Mouse (Mus musculus): ENCODE data around the gene Ppp1r2. TPM values are rescaled to one million over a fixed set of nuclear protein-coding genes. Genes with fewer than 3 reads are reported as not detected.
"Not testable (repeated sequence)": the region's sequence is repeated elsewhere in the genome, so short reads cannot be mapped to it uniquely, and the experiment has no call there.

Gene Ppp1r2
- polyA plus RNA-seq (2012; fragmentation: generic; extraction: Trizol), result 35.7 TPM

- TF ChIP-seq POLR2A (IDR thresholded peaks at IDR 0.05; ENCODE audit: insufficient read length, low read depth) (peak; percentile 89), MYOG (IDR thresholded peaks at IDR 0.05; ENCODE audit: control insufficient read depth in 1 of 3, insufficient read depth in 1 of 3, insufficient read length in 2 of 3, low read depth in 2 of 3) (no peak), MAX (IDR thresholded peaks at IDR 0.05; ENCODE audit: low read depth) (no peak), E2F4 (IDR thresholded peaks at IDR 0.05; ENCODE audit: insufficient read depth) (peak; percentile 22), REST (IDR thresholded peaks at IDR 0.05; ENCODE audit: insufficient read depth, insufficient read length) (no peak), TCF3 (IDR thresholded peaks at IDR 0.05; ENCODE audit: insufficient read length, low read depth) (no peak), CEBPB (IDR thresholded peaks at IDR 0.05; ENCODE audit: insufficient read depth, poor library complexity, severe bottlenecking) (no peak), POLR2AphosphoS2 (IDR thresholded peaks at IDR 0.05; ENCODE audit: insufficient read length, low read depth) (peak; percentile 73)
- peak within 1 kb of the TSS; percentile 89 for H3K4me2 ChIP-seq (ENCODE audit: low read depth)
- H3K79me2 ChIP-seq (ENCODE audit: control insufficient read depth, insufficient read depth), result peaks cover 48% of the 10 kb centered on the region
- H3K27me3 ChIP-seq (ENCODE audit: control insufficient read depth, insufficient read depth, insufficient read length), result no peaks in the 10 kb centered on the region
- peak within 1 kb of the TSS; percentile 66 for H3K4me3 ChIP-seq
- H3K36me3 ChIP-seq (ENCODE audit: control insufficient read depth, insufficient read depth), result no peaks in the 10 kb centered on the region
- peak within 1 kb of the TSS; percentile 23 for H3ac ChIP-seq (ENCODE audit: control insufficient read depth, insufficient read length)
Observed at GRCm38 (mm10) chr16:31274674-31275460, at the start of gene Ppp1r2. Gene Ppp1r2, minus strand, starts transcription at chr16:31275277.

DNA sequence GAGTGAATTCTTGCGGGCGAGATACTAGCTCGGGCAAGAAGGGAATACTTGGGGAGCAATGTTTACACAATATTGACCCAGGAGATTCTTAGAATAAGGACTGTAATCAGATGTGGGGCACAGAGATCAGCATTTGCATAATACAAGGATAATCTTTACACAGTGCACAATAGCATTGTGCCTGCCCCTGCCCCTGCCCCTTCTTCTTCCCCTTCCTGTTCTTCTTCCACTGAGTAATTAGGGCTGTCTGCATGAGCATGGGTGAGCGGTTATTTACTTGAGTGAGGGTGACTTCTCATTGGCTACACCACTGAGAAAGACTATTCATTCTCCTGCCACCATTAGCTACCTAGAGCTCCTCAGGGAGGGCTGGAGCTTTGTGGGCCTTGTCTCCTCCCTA, 46.4 kb upstream of the Ppp1r2 start:
- no peaks in the 10 kb centered on the region for H3K79me2 ChIP-seq (ENCODE audit: control insufficient read depth, insufficient read depth)

DNA sequence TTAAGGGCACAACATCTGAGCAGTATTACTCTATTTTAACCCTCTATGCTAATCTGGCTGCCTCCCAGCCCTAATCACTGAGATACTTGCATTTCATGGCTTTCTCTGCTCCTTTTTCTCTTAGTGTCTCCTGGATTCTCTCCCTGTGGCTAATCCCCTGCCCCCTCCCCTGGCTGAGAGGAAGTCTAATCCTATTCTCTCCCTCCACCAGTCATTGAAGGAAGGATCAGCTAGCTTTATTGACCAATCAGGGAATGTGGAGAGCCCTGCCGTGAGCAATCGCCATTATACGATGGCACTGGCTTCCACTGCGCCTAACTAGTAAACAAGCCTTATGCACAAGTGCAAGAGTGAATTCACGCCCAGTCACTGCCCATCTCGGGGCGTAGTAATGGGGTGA, 45.9 kb upstream of the Ppp1r2 start:
- H3K4me2 ChIP-seq (ENCODE audit: low read depth), result no peak overlapping the region
- H3K79me2 ChIP-seq (ENCODE audit: control insufficient read depth, insufficient read depth), result no peaks in the 10 kb centered on the region
- no peak overlapping the region for H3ac ChIP-seq (ENCODE audit: control insufficient read depth, insufficient read length)
- no peak overlapping the region for H3K4me3 ChIP-seq
- H3K27me3 ChIP-seq (ENCODE audit: control insufficient read depth, insufficient read depth, insufficient read length), result no peaks in the 10 kb centered on the region
- H3K36me3 ChIP-seq (ENCODE audit: control insufficient read depth, insufficient read depth), result no peaks in the 10 kb centered on the region
- TF ChIP-seq MYOG (IDR thresholded peaks at IDR 0.05; ENCODE audit: control insufficient read depth in 1 of 3, insufficient read depth in 1 of 3, insufficient read length in 2 of 3, low read depth in 2 of 3), result no peak
- no peak for TF ChIP-seq TCF3 (IDR thresholded peaks at IDR 0.05; ENCODE audit: insufficient read length, low read depth)
- no peak for TF ChIP-seq USF1 (IDR thresholded peaks at IDR 0.05; ENCODE audit: low read depth)
- TF ChIP-seq SRF (IDR thresholded peaks at IDR 0.05; ENCODE audit: control insufficient read depth, insufficient read length, low read depth), result no peak
- no peak for TF ChIP-seq REST (IDR thresholded peaks at IDR 0.05; ENCODE audit: insufficient read depth, insufficient read length)
- no peak for TF ChIP-seq TCF12 (IDR thresholded peaks at IDR 0.05; ENCODE audit: insufficient read depth, poor library complexity, severe bottlenecking)
- no peak for TF ChIP-seq MAX (IDR thresholded peaks at IDR 0.05; ENCODE audit: low read depth)
- TF ChIP-seq MYOD1 (IDR thresholded peaks at IDR 0.05; ENCODE audit: control insufficient read depth in 1 of 3, insufficient read length in 2 of 3, low read depth in 2 of 3), result no peak
- TF ChIP-seq POLR2AphosphoS2 (IDR thresholded peaks at IDR 0.05; ENCODE audit: insufficient read length, low read depth), result no peak
- TF ChIP-seq CEBPB (IDR thresholded peaks at IDR 0.05; ENCODE audit: insufficient read depth, poor library complexity, severe bottlenecking), result no peak
- TF ChIP-seq POLR2A (IDR thresholded peaks at IDR 0.05; ENCODE audit: insufficient read length, low read depth), result no peak
- no peak for TF ChIP-seq E2F4 (IDR thresholded peaks at IDR 0.05; ENCODE audit: insufficient read depth)

More for the DNA sequence above, 46.4 kb upstream of the Ppp1r2 start:
- Histone ChIP-seq H3ac (ENCODE audit: control insufficient read depth, insufficient read length) (no peak overlapping the region), H3K4me3 (no peak overlapping the region), H3K4me2 (ENCODE audit: low read depth) (no peak overlapping the region), H3K27me3 (ENCODE audit: control insufficient read depth, insufficient read depth, insufficient read length) (no peaks in the 10 kb centered on the region), H3K36me3 (ENCODE audit: control insufficient read depth, insufficient read depth) (no peaks in the 10 kb centered on the region)
- TF ChIP-seq MAX (IDR thresholded peaks at IDR 0.05; ENCODE audit: low read depth), result no peak
- no peak for TF ChIP-seq MYOG (IDR thresholded peaks at IDR 0.05; ENCODE audit: control insufficient read depth in 1 of 3, insufficient read depth in 1 of 3, insufficient read length in 2 of 3, low read depth in 2 of 3)
- no peak for TF ChIP-seq SRF (IDR thresholded peaks at IDR 0.05; ENCODE audit: control insufficient read depth, insufficient read length, low read depth)
- no peak for TF ChIP-seq TCF12 (IDR thresholded peaks at IDR 0.05; ENCODE audit: insufficient read depth, poor library complexity, severe bottlenecking)
- TF ChIP-seq POLR2A (IDR thresholded peaks at IDR 0.05; ENCODE audit: insufficient read length, low read depth), result no peak
- no peak for TF ChIP-seq USF1 (IDR thresholded peaks at IDR 0.05; ENCODE audit: low read depth)
- no peak for TF ChIP-seq TCF3 (IDR thresholded peaks at IDR 0.05; ENCODE audit: insufficient read length, low read depth)
- TF ChIP-seq REST (IDR thresholded peaks at IDR 0.05; ENCODE audit: insufficient read depth, insufficient read length), result no peak
- no peak for TF ChIP-seq MYOD1 (IDR thresholded peaks at IDR 0.05; ENCODE audit: control insufficient read depth in 1 of 3, insufficient read length in 2 of 3, low read depth in 2 of 3)
- TF ChIP-seq POLR2AphosphoS2 (IDR thresholded peaks at IDR 0.05; ENCODE audit: insufficient read length, low read depth), result no peak
- no peak for TF ChIP-seq E2F4 (IDR thresholded peaks at IDR 0.05; ENCODE audit: insufficient read depth)
- TF ChIP-seq CEBPB (IDR thresholded peaks at IDR 0.05; ENCODE audit: insufficient read depth, poor library complexity, severe bottlenecking), result no peak

GRCm38 (mm10) chr16:31319723-31320122, 44.6 kb upstream of the Ppp1r2 start:
- not testable (repeated sequence) for H3K4me3 ChIP-seq; H3K27me3 ChIP-seq (ENCODE audit: control insufficient read depth, insufficient read depth, insufficient read length); H3K4me2 ChIP-seq (ENCODE audit: low read depth); H3K79me2 ChIP-seq (ENCODE audit: control insufficient read depth, insufficient read depth); H3ac ChIP-seq (ENCODE audit: control insufficient read depth, insufficient read length); H3K36me3 ChIP-seq (ENCODE audit: control insufficient read depth, insufficient read depth)

DNA sequence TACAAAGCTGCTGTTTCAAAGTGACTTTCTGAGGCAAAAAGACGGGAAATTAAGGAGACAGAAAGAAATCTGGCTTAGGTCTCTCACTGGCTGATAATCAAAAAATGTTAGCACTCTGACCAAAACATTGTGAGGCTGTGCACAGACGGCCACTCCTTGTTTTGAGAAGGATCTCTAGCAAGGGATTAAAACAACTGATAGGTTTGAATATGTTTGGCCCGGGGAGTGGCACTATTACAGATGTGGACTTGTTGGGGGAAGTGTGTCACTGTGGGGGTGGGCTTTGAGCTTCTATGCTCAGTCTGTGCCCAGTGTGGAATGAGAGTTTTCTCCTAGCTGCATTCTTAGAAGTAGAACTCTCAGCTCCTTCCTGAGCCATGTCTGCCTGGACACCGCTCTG, 44.2 kb upstream of the Ppp1r2 start:
- H3K79me2 ChIP-seq (ENCODE audit: control insufficient read depth, insufficient read depth), result no peaks in the 10 kb centered on the region
- H3K4me3 ChIP-seq, result no peak overlapping the region
- H3K27me3 ChIP-seq (ENCODE audit: control insufficient read depth, insufficient read depth, insufficient read length), result no peaks in the 10 kb centered on the region

More for the DNA sequence above, 44.2 kb upstream of the Ppp1r2 start:
- no peaks in the 10 kb centered on the region for H3K36me3 ChIP-seq (ENCODE audit: control insufficient read depth, insufficient read depth)
- TF ChIP-seq TCF3 (IDR thresholded peaks at IDR 0.05; ENCODE audit: insufficient read length, low read depth), result no peak
- no peak for TF ChIP-seq POLR2AphosphoS2 (IDR thresholded peaks at IDR 0.05; ENCODE audit: insufficient read length, low read depth)
- TF ChIP-seq TCF12 (IDR thresholded peaks at IDR 0.05; ENCODE audit: insufficient read depth, poor library complexity, severe bottlenecking), result no peak
- TF ChIP-seq MYOD1 (IDR thresholded peaks at IDR 0.05; ENCODE audit: control insufficient read depth in 1 of 3, insufficient read length in 2 of 3, low read depth in 2 of 3), result no peak
- H3ac ChIP-seq (ENCODE audit: control insufficient read depth, insufficient read length), result no peak overlapping the region
- no peak overlapping the region for H3K4me2 ChIP-seq (ENCODE audit: low read depth)
